Mouse (Mus musculus) gastrocnemius, postnatal 10 days (tissue): ENCODE measurements around the gene Ramp1. TPM values are rescaled to one million over a fixed set of nuclear protein-coding genes. Genes with fewer than 3 reads are reported as not detected.

Experiments used
- DNase-seq: peaks from one replicate; pipeline ENCODE4 v3.0.0; 2021; ENCODE audit warnings: mixed read lengths
- long read RNA-seq, 2 experiments: library from polyadenylated mRNA; stranded (forward); transcript quantifications; one replicate each; pipeline ENCODE4 v2.0.0; 2021
- total RNA-seq, 2 experiments: library from RNA; stranded (reverse); gene quantifications; 2 replicates each; pipeline ENCODE4 v1.2.3; 2021

The Ramp1 gene
- 10 to 100 TPM; 43.7 to 47.1 TPM for total RNA-seq
- long read RNA-seq, experiment 1, transcript Ramp1-201 (3 exons, 2,325 nt), result major isoform, 59 of 69 reads
- long read RNA-seq, experiment 1, partial matches to known transcripts, result 0 of 69 reads
- long read RNA-seq, experiment 1, other reads (novel, unspliced or antisense), result 9 of 69 reads
- long read RNA-seq, experiment 2, transcript Ramp1-201 (3 exons, 2,325 nt), result major isoform, 73 of 83 reads
- long read RNA-seq, experiment 2, partial matches to known transcripts, result 6 of 83 reads
- long read RNA-seq, experiment 2, other reads (novel, unspliced or antisense), result 4 of 83 reads

DNA sequence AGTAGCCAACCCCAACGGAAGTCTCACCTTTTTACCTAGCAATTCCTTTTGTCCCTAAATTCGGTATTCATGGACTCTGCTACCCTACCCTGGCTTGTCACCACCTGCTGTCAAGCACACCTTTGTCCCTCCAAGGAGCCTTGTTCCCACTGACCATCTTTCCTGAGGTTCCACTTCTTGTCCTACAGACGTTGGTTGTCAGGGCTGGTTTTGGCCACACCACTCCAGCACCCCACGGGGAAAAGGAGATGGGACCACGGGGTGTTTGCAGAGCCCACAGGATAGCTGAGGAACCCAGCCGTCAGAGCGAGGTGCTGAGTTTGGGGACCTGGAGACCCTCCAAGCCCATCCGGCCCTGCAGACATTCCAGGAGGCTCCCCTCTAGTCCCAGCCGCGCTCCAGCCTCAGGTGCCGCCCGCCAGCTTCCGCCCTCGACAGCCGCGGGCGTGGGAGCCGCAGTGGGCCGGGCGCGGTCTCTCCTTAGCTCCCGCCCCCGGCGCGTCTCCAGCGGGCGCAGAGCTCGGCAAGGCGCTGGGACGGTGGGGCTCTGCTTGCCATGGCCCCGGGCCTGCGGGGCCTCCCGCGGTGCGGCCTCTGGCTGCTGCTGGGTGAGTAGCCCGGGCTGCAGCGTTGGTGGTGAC is at the start of gene Ramp1:
TSS of gene Ramp1 (plus strand) at position 290 of the 641 bp plus-strand sequence.
- DNase-seq, result peak; percentile 66

DNA sequence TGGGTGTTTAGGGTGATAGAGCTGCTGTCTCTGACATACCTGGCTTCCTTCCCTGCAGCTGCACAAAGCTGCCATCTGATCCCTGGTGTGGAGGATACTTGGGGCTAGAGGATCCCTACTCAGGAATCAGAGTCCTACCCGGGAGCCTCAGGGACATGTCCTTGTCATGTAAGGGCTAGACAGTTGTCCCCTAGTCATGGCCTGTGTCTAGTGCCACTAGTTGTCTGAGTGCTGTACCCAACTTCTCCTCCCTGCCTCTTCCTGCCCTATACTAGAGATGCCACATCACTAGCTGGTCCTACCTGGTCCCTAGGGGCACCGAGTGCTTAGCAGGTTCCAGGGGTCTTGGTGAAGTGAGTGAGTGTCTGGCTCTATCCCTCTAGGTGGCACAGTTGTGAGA is 42.6 kb upstream of the Ramp1 start:
- DNase-seq, result no peak

DNA sequence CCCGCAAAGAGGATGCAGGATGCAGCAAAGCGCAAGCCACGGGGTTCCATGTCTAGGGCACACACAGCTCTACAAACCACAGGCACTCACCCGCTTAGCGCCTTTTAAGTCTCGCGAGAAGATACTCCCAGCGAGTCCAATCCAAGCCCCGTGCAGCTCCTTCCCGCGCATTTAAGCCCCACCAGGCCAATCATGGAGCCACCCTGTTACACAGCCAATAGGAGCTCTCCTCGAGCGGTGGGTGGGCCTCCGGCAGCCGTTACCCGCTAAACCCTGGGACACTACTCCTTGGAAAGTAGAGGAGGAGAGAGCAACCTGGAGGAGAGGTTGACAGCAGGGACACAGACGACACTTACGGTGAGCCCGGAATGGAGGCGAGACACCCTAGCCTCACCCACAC is 34.8 kb upstream of the Ramp1 start, which contains the start of gene Rbm44:
TSS of gene Rbm44 (plus strand) at position 277 of the 400 bp plus-strand sequence.
- DNase-seq, result no peak

DNA sequence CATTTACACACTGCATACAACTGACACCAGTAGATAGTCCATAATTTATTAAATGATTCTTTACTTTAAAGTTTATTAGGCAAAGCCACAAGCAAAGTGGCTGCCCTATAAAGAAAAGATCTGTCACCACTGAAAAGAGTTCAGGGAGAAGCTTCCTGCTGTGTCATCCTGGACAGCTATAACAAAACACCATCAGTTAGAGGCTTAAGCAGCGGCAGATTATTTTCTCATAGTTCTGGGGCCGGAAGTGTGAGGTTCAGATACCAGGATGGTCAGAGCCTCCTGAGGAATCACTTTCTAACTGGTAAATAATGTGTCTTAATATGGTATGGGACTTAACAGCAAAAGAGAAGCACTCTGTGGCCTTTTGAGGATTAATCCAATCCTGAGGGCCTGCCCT is 28.1 kb upstream of the Ramp1 start:
- no peak for DNase-seq

DNA sequence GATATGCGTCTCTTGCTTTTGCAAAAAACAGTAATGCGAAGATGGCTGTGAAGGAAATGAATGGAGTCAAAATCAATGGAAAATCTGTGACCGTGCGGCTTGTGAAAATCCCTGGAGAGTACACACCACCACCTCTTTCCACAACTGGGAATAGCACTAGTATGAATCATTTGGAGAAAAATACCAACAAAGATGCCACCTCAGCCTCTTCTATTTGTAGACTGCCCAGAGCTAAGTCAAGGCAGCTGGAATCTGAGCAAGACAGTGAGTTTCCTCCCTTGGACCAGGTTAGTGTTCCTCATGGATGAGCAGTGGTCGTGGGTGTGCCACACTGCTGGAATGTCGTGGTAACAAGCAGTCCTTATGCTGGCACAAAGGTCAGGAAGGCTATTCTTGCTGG is 12.8 kb upstream of the Ramp1 start:
- DNase-seq, result no peak

DNA sequence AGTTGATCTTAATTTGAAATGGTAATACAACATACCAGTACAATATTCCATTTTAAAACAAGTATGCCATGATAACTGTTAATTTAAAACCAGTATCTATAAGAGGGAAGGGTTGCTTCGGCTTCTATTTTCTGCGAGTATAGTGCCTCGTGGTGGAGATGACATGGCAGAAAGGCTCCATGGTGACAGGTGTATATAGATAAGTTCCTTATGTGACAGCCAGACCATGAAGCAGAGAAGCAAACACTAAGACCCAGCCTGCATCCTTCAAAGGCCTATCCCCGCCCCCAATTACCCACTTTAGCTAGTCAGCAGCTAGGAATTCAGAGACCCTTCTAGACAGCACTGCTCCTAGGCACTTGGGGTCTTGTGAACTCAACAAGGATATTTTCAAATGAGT is 10.5 kb upstream of the Ramp1 start:
- no peak for DNase-seq

DNA sequence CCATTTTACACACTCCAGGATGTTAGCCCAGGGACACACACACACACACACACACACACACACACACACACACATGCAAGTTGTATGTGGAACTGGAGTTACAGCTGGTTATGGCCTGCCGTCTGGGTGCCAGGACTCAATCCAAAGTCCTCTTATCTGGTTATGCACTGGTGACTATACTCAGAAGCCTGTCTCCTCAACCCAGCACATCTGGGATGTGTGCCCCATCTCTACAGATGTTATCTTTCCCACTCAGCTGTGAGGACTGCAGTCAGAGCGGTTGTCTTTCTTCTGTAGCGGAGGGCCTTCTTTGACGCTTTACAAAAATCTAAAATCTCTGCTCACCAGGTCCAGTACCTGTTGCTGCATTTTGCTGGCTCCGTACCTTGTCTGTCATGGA is 4.8 kb upstream of the Ramp1 start:
- DNase-seq, result no peak

DNA sequence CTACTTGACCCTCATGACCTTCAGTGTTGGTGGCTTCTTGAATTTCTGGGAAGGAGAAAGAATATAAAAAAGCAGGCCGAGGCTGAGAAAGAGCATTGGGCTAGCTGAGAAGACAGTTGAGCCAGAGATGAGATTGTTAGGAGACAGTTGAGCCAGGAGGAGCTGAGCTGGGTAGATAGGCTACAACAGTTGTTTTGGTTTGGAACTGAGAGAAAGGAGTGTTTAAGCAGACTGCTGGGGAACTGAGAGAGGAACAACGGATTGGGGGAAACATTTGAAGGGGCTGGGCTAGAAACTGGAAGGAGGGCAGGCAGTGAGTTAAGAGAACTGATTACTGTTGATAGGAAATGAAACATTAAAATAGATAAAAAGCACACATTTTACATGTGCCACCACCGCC is 3.6 kb upstream of the Ramp1 start:
- DNase-seq, result no peak

DNA sequence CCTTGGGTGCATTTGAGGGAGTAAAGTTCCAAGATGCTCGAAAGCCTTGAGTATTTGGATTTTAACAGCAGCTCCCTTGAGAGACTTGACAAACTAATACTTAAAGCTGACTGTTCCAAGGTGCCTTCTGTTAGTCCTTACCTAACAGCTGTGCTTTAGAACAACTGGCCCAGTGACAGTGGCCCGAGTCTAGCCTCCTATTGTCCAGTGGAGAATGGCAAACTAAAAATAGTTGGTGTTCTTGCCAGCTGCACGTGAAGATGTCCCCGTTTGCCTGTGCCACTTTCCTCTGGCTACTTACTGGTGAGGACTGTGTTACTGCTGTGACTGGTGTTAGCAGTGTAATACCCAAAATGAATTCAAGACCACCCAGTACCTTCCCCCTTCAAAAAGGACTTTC is 2.8 kb upstream of the Ramp1 start:
- DNase-seq, result no peak

DNA sequence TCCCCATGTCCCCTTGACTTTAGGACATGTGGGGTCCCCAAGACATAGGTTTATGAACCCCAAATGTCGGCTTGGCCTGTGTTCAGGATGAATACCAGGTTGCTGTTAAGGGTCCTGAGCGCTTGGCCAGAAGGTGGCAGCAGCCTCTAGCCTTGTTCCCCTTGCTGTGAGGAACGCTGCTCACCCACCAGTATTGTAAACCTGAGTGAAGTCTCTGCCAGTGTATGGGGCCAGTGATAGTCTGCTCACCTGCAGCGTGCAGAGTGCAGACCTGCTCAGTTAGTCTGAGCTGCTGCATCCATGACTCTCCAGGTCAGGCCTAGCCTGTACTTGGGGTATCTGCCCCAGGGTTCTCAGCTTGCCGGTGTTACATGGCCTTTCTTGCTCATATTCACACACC is 536 bp upstream of the Ramp1 start:
- peak; percentile 64 for DNase-seq

DNA sequence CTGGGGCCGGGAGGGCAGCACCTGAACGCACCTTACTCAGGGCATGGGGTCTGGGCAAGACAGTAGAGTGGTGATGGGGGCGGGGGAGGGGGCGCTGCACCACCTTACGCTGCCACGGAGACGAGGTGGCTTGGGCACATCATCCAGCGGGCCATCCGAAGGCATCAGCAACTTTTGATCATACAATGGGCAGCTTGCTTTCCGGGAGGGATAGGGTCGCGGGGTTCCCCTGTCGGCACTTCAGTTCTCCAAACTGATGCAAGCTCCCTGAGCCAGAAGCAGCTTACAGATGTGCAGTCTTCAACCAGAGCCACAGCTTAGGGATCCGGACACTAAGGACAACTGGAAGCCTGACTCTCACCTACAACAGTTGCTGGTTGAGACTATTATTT is 548 bp downstream of the Ramp1 start:
- DNase-seq, result no peak

DNA sequence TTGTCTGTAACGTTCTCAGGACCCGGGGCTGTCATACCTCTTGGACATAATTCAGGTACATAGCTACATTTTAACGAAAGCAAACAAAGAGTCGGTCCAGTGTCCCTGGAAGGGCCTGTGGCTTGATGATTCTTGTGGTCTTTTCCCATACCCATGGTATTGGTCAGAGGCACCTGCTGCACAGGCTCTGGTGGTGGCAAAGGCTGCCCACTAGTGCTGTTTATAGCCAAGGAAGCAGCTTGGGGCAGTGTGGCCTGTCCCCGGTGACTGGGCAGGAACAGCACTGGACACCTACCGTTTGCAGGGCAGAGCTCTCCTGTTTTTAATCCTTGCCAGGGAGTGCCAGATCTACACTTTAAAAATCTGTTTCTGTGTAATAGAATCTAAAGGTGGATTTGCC is 1.1 kb downstream of the Ramp1 start:
- no peak for DNase-seq

DNA sequence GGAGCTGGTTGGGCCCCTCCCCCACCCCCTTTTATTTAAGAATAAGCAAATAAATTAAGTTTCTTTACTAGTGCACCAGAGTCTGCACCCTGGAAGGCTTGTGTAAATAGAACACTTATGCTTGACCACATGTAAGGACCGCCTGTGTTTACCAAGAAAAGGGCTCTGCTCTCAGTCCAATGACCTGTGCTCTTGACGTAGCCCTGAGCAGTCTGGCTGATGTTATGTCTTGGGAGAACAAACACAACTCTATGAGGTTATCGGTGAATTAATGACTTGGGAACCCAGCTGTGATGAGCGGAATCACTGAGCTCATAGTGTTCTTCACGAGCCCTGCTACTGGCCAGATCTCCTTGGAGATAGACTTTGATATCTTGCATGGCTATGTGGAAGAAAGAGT is 1.6 kb downstream of the Ramp1 start:
- DNase-seq, result no peak

DNA sequence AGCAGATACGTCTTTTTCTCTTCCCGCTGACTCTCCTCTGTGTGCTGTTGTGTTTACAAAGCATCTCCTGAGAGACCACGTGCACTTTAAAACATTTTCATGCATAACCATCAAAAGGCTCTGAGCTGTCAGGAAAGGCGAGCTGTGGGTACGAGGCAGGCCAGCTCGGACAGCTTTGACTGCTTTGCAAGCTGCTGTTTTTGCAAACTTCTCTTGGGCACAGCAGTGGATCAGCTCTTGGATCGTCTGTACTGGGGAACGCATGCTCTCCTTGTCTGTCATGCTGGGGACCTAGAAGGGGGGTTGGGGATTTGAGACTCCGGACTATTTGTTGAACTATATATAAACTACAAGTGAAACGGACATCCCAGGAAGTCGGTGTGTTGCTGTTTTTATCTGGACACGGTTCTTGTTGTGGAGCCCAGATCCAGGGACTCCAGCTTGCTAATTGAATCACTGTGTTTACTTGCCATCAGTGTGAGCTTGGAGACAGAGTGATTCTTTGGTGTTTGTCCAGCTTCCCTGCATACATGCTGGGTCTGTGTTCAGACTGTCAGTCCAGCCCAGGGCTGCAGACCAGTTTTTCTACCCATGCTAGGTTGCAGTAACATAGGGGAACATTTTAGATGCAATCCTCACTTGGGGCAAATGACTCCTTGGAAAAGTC is 2.3 kb downstream of the Ramp1 start:
- no peak for DNase-seq

DNA sequence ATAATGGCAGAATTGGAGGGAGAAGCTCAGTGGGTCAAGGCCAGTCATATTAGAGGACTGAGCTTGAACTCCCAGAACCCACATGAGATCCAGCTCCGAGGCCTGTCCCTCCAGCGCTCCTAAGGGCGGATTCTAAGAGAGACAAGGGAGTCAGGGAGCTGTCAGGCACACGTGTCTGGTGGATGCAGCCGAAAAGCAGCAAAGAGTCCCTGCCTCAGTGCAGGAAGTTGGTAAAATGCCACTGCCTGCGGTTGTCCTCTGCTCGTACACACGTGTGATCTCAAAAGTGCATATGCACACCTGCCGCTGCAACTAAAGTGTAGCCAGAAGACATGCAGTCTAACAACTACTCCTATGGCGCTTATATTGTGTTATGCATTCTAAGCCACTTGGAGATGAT is 3.7 kb downstream of the Ramp1 start:
- DNase-seq, result no peak

DNA sequence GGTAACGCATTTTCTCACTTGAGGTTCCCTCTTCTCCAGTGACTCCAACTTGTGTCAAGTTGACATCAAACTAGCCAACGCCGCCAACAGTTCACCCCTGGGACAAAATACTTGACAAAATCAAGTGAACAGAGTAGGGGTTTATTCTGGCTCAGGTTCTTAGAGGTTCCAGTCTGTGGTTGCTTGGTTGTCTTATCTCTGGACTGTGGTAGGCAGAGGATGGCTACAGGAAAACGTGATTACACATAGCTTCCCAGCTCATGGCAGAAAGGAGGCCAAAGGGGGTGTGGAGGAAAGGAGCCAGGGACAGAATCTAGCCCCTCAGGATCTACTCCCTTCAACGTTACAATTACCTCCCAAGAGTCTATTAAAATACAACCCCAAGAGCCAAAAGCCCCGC is 7.1 kb downstream of the Ramp1 start:
- no peak for DNase-seq

DNA sequence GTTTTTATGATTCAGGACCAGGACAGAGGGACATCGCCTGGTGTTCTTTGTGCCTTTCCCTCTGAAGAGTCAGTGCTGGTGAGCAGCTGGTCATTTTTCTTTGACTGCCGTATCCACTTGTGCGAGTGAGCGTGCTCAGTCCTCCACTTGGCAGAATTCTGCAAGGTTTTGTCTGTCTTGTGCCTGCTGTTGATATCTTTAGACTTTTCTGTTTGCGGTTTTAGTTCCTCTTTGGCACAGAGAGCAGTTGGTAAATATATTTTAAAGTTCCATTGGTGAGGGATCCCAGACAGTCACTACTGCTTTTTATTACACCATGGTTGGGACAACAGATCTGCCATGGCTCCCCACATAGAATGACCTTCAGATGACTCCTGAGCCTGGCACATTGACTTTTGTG is 7.7 kb downstream of the Ramp1 start:
- DNase-seq, result no peak

DNA sequence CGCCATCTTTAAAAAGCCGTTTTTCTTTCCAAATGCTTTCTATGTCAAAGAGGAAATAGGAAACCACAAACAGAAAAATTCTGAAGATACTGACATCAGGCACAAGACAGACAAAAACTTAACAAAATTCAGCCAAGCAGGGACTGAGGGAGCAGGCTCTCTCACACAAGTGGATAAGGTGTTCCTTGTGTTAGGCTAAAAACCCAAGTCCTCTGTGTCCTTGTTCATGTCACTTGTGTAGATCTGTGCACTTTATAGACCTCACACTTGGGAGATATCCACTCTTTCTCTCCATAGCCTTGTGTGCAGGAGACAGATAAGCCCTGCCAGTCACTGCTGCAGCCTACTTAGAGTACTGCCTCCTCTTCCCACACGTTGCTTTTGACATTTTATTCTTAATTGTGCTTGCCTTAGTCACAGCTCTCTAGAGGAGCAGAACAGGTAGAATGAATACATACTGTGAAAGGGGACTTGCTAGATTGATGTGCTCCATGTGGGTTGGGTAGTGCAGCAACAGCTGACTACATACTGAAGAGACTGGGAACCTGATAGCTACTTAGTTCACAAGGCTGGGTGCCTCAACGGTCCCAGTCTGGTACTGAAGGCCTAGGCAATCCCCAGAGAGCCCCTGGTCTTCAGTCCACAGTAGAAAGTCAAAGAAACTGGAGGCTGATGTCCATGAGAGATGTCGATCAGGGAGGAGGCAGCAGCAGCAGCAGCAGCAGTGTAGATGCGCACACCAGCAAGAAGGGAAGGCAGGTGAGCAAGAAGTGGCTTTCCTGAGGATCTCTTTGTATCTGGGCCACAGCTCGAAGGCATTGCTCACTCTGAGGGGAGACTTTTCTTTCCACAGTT is 8.4 kb downstream of the Ramp1 start:
- DNase-seq, result no peak

DNA sequence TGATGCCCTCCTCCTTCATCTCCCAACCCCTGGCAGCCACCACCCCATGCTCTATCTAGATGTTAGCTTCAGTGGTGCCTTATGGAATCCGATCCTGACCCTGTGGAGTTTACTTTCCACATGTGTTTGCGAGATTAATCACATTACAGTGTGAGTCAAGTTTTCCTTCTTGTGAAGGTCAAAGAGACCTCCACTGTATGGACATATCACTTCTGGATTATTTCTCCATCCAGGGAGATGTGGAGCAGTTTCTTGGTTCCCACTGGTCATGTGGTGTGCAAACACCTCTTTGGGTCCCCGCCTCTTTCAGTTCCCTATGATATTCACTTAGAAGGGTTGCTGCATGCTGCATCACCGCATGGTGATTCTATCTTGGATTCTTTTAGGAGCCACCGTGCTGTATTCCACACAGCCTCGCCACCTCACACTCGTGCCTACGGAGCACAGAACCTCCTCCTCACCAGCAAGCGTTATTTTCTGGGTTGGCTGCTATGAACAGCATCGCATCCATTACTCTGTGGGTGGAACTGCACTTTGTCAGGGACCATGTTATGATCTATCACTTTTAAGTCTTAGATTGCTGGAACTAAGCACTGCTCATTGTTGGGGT is 9.3 kb downstream of the Ramp1 start:
- no peak for DNase-seq

DNA sequence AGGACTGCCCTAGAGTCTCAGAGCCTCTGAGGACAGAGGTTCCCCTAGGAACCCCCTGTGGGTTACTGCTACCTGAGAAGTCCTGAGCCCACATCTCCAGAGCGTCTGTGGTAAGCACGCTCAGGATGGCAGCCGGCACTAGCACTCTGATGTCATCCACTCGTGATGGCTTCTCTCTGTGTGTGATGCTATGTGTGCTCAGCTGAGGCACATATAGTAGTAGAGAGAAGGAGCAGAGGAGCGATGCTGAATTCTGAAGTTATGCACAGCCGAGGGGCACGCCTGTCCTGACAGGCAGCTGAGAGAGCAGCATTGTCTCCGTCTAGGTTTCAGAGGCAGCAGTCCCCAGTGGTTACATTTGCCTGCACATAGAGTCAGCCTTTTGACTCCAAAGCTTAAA is 12.6 kb downstream of the Ramp1 start:
- no peak for DNase-seq

DNA sequence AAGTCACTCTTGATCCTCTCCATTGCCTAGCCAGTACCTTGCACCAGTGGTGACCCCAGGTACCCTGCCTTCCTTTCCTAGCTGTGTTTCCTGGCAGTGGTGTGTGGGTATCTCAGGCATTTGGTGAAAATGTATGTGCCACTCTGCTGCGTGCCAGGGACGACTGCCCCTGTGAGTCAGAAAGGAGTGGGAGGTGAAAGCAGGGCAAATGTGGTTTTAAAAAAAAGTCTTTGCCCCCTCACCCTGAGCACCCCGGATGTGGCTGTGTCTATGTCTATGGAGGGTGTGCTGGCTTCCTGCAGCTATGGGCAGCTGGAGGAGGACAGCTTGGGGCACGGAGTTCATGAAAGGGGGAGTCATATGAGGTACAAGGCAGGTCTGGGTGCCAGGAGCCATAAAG is 13.6 kb downstream of the Ramp1 start:
- no peak for DNase-seq

DNA sequence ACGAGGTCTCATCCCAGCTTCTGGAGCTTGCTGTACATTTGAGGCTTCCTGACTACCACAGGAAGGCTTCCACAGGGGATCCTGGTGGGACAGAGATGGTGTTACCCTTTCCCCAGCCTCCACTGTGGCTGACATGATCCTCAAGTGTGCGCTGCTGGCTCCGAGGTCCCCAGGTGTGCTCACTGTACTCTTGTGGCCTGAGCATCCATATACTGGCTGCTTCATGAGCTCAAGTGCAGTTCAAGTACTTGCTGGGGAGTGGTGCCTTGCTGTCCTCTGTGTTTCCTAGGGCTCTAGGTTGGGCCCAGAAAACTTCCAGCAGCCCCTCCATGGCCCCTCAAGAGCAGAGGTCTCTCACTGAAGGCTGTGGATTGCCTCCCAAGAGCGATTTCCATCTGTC is 14.1 kb downstream of the Ramp1 start:
- no peak for DNase-seq
